In genomic region chr3:41581436-41581835, GRCm38 (mm10) we compare ENCODE assay signal across 9 mouse cellular contexts. TPM values are rescaled to one million over a fixed set of nuclear protein-coding genes. Genes with fewer than 3 reads are reported as not detected.
DNase-seq lines count a peak whose midpoint lies in the region; ATAC-seq and TF ChIP-seq lines count a peak whose summit lies in the region.
"Had no signal": no experiment of that assay in that cellular context is flagged by ENCODE, and none has a peak within 500 bp of the region (broad histone marks: within the 10 kb centered on the region; RNA-seq: fewer than 3 reads in every experiment).

No protein-coding gene starts in this region.

- H3K9ac ChIP-seq in heart, embryonic 15.5 days, result no peak overlapping the region
- H3K9ac ChIP-seq in liver, embryonic 12.5 days, result no peak overlapping the region

- H3K4me3 ChIP-seq in heart, embryonic 15.5 days, result no peak overlapping the region
- no peak overlapping the region for H3K4me3 ChIP-seq in liver, embryonic 12.5 days
- H3K4me3 ChIP-seq in small intestine, adult 2 months (ENCODE audit: low read depth, low read length), result no peak overlapping the region

- no peak overlapping the region for H3K4me2 ChIP-seq in heart, embryonic 15.5 days
- H3K4me2 ChIP-seq in liver, embryonic 12.5 days, result peak overlapping the region; percentile 24

- no peaks in the 10 kb centered on the region for H3K27me3 ChIP-seq in heart, embryonic 15.5 days
- no peaks in the 10 kb centered on the region for H3K27me3 ChIP-seq in liver, embryonic 12.5 days (replicated peaks)
- no peaks in the 10 kb centered on the region for H3K27me3 ChIP-seq in small intestine, adult 2 months (ENCODE audit: control insufficient read depth, insufficient read depth, low read length)

- no peaks in the 10 kb centered on the region for H3K9me3 ChIP-seq in heart, embryonic 15.5 days (replicated peaks)
- no peaks in the 10 kb centered on the region for H3K9me3 ChIP-seq in liver, embryonic 12.5 days (replicated peaks)

- no peaks in the 10 kb centered on the region for H3K36me3 ChIP-seq in heart, embryonic 15.5 days
- peaks cover 43% of the 10 kb centered on the region for H3K36me3 ChIP-seq in liver, embryonic 12.5 days
- H3K36me3 ChIP-seq in small intestine, adult 2 months (ENCODE audit: control insufficient read depth, insufficient read depth, low read length), result no peaks in the 10 kb centered on the region

- H3K27ac ChIP-seq in heart, embryonic 15.5 days, result 0 out of 2 replicates have a peak overlapping the region, but pooled peaks have one; percentile 9
- H3K27ac ChIP-seq in liver, embryonic 12.5 days, result peak overlapping the region; percentile 75
- peak overlapping the region; percentile 95 for H3K27ac ChIP-seq in small intestine, adult 2 months (ENCODE audit: insufficient read depth, low read depth, low read length)

- intact Hi-C loops in heart, postnatal 25 days (cut with DNase I), result loop anchor here (2.0 kb wide), 1 partner anchor 15 kb away; no protein-coding TSS in a partner anchor

- H3K4me1 ChIP-seq in heart, embryonic 15.5 days (replicated peaks), result peaks cover 63% of the 10 kb centered on the region
- peaks cover 69% of the 10 kb centered on the region for H3K4me1 ChIP-seq in liver, embryonic 12.5 days
- peaks cover 37% of the 10 kb centered on the region for H3K4me1 ChIP-seq in small intestine, adult 2 months (ENCODE audit: control insufficient read depth, insufficient read depth, insufficient read length, low read length)

- TF ChIP-seq CTCF in small intestine, adult 2 months (IDR thresholded peaks at IDR 0.05; ENCODE audit: extremely low read depth, insufficient read length, insufficient replicate concordance, low read depth, low read length), result no peak

- TF ChIP-seq POLR2A in small intestine, adult 2 months (IDR thresholded peaks at IDR 0.05; ENCODE audit: low read depth, low read length), result no peak

- WGBS in heart, embryonic 15.5 days, result 67% methylated on average over 8 of the region's 8 CpGs
- 74% methylated on average over 8 of the region's 8 CpGs for WGBS in liver, embryonic 12.5 days (ENCODE audit: insufficient replicate concordance)
- WGBS in small intestine, adult 2 months, result 27% methylated on average over 8 of the region's 8 CpGs

- no peak for ATAC-seq in heart, embryonic 15.5 days (replicated peaks; ENCODE audit: insufficient number of reproducible peaks, insufficient read depth, low FRiP score, low read depth)
- ATAC-seq in liver, embryonic 12.5 days, result peak; percentile 41; the same call in 1 of the 2 replicates
- ATAC-seq: lung, postnatal 0 days had no signal

- no peak for DNase-seq in heart, postnatal 25 days (ENCODE audit: low spot score)
- DNase-seq in kidney, adult 11 months, result peak; percentile 91
- DNase-seq in left cerebral cortex, adult 9 months (ENCODE audit: low spot score in 2 of 2), result no peak
- no peak for DNase-seq in layer of hippocampus, adult 9-11 months
- DNase-seq in natural killer cell, adult 2 months (ENCODE audit: low spot score in 2 of 2), result no peak

RNA-seq across cellular contexts. Expression of gene Jade1, which starts 25.9 kb away (rescaled TPM):
- 15.9 and 16.0 TPM in 2 replicates for polyA plus RNA-seq in heart, embryonic 15.5 days (2015; fragmentation: Nextera tagmentation; extraction: Ambion mirVana)
- 10 to 100 TPM; 29.9 to 36.7 TPM for total RNA-seq in heart, postnatal 25 days (2021)
- polyA plus RNA-seq in liver, embryonic 12.5 days (2016; fragmentation: Nextera tagmentation; extraction: Ambion mirVana), result 13.8 and 14.0 TPM in 2 replicates
- polyA plus RNA-seq in small intestine, adult 2 months (2012; rRNA removed), result 8.1 and 18.5 TPM in 2 replicates

Comparison
In these comparisons a context has a peak if more than half of its experiments do, and no peak if none do; other contexts are left out.
1. H3K27ac ChIP-seq: peak in every context shown above with its lines; median percentile 95 in small intestine, adult 2 months; 75 in liver, embryonic 12.5 days; 9 in heart, embryonic 15.5 days.